Mouse (Mus musculus) midbrain, embryonic 16.5 days (tissue): ENCODE results near the gene Olfr273. TPM values are rescaled to one million over a fixed set of nuclear protein-coding genes. Genes with fewer than 3 reads are reported as not detected.
"Not testable (repeated sequence)": the region's sequence is repeated elsewhere in the genome, so short reads cannot be mapped to it uniquely, and the experiment has no call there.

Experiments
- ATAC-seq: fragments of 200-750 bp; cut with Nextera tagmentation; 2 replicates; pipeline ENCODE4 v1.8.0; 2017; ENCODE audit warnings: moderate TSS enrichment
- H3K27ac ChIP-seq: fragments of 300-500 bp; sonication (generic); 2 replicates; pipeline ENCODE4 v1.5.1; 2014; ENCODE audit warnings: mild to moderate bottlenecking, low read length, mixed read lengths
- H3K27me3 ChIP-seq: fragments of 300-500 bp; sonication (generic); 2 replicates; pipeline ENCODE4 v1.6.1; 2014; ENCODE audit warnings: low read depth, low read length, mixed read lengths; ENCODE audit not compliant: control insufficient read depth, insufficient read depth
- H3K36me3 ChIP-seq: fragments of 300-500 bp; sonication (generic); 2 replicates; pipeline ENCODE4 v1.6.1; 2014; ENCODE audit warnings: mild to moderate bottlenecking, low read length, moderate library complexity, mixed read lengths; ENCODE audit not compliant: control insufficient read depth, insufficient read depth
- H3K4me1 ChIP-seq: fragments of 300-500 bp; sonication (generic); 2 replicates; pipeline ENCODE4 v1.6.1; 2014; ENCODE audit warnings: mild to moderate bottlenecking, low read length, mixed read lengths; ENCODE audit not compliant: control insufficient read depth, insufficient read depth
- H3K4me2 ChIP-seq: fragments of 300-500 bp; sonication (generic); 2 replicates; pipeline ENCODE4 v1.6.1; 2014; ENCODE audit warnings: mild to moderate bottlenecking, low read length, mixed read lengths
- H3K4me3 ChIP-seq: fragments of 300-500 bp; sonication (generic); 2 replicates; pipeline ENCODE4 v1.5.1; 2014; ENCODE audit warnings: low read depth, mild to moderate bottlenecking, low read length, moderate library complexity, mixed read lengths
- H3K9ac ChIP-seq: fragments of 300-500 bp; sonication (generic); 2 replicates; pipeline ENCODE4 v1.6.1; 2014; ENCODE audit warnings: low read depth, low read length, mixed read lengths
- H3K9me3 ChIP-seq: fragments of 300-500 bp; sonication (generic); replicated peaks from 2 replicates; pipeline ENCODE4 v1.6.1; 2014; ENCODE audit warnings: mild to moderate bottlenecking, low read length, mixed read lengths; ENCODE audit not compliant: control insufficient read depth, poor library complexity, severe bottlenecking
- WGBS: fragments of 180-500 bp; shearing (Covaris S2); extraction: QIAGEN DNeasy Blood & Tissue Kit; methylation state at CpG from one replicate; pipeline ENCODE4 v1.1.7; 2014; 5-methylcytosine and 5-hydroxymethylcytosine counted together
- polyA plus RNA-seq: library from polyadenylated mRNA; unstranded; fragments of >200 nt; fragmentation: Nextera tagmentation; extraction: Ambion mirVana; gene quantifications from 2 replicates; pipeline ENCODE4 v1.2.1, GENCODE M21; 2015

The Olfr273 gene
- polyA plus RNA-seq = not detected in 2 replicates

- WGBS = 74% methylated on average over 1 of the region's 1 CpGs
- no peak within 1 kb of the TSS for H3K4me3 ChIP-seq
Observed at GRCm38 (mm10) chr4:52859136-52859535, at the start of gene Olfr273. TSS of gene Olfr273 (minus strand) at chr4:52859236.

DNA sequence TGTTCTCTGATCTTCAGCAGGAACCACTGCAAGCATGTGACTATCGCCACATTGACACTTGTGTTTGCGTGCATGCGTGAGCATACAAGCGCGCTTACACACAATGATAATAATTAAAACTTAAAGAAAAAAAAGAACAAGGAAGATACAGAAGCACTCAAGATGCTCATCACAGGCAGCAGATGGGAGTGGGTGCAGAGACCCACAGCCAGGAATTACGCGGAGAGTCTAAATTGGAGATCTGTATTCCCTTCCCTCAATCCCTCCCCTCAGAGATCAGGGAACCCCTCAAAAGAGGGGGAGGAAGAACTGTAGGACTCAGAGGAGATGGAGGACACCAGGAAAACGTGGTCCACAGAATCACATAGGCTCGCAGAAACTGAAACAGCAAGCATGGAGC is 5.1 kb upstream of the Olfr273 start:
- H3K9ac ChIP-seq = no peak overlapping the region

More at GRCm38 (mm10) chr4:52859136-52859535, at the start of gene Olfr273:
- Histone ChIP-seq H3K27ac (no peak within 1 kb of the TSS), H3K9ac (no peak within 1 kb of the TSS), H3K36me3 (no peaks in the 10 kb centered on the region), H3K27me3 (no peaks in the 10 kb centered on the region), H3K4me1 (no peaks in the 10 kb centered on the region), H3K9me3 (no peaks in the 10 kb centered on the region), H3K4me2 (no peak within 1 kb of the TSS)
- no peak for ATAC-seq

DNA sequence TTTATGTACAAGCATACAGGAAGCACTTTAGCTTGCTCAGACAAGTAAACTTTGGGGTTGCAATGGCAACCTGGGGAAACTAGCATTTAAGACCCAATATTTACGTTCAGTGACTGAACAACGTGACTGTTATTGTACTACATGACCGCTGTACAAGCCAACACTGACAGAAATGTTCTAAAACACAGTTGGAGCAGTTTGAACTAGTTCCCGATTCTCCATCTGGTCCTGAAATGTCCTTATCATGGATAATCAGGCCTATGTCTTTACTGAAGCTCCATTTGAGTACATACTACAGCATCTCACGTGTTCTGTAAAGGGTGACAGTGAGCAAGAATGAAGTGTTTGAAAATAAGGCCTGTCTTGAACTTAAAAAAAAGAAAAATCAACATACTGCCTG is 9.4 kb downstream of the Olfr273 start:
- Histone ChIP-seq H3K9me3 (no peaks in the 10 kb centered on the region), H3K9ac (no peak overlapping the region), H3K4me3 (no peak overlapping the region), H3K27ac (no peak overlapping the region), H3K4me1 (no peaks in the 10 kb centered on the region), H3K36me3 (no peaks in the 10 kb centered on the region), H3K4me2 (no peak overlapping the region), H3K27me3 (no peaks in the 10 kb centered on the region)
- 90% methylated on average over 5 of the region's 5 CpGs for WGBS
- no peak for ATAC-seq

More for the DNA sequence above, 5.1 kb upstream of the Olfr273 start:
- ATAC-seq = no peak
- no peak overlapping the region for H3K27ac ChIP-seq
- H3K36me3 ChIP-seq = no peaks in the 10 kb centered on the region
- H3K4me3 ChIP-seq = no peak overlapping the region
- H3K9me3 ChIP-seq = no peaks in the 10 kb centered on the region
- no peaks in the 10 kb centered on the region for H3K27me3 ChIP-seq
- WGBS = 94% methylated on average over 9 of the region's 9 CpGs
- H3K4me1 ChIP-seq = no peaks in the 10 kb centered on the region
- H3K4me2 ChIP-seq = no peak overlapping the region

GRCm38 (mm10) chr4:52849039-52849635 is 9.9 kb downstream of the Olfr273 start:
- no peaks in the 10 kb centered on the region for H3K9me3 ChIP-seq
- H3K4me2 ChIP-seq = no peak overlapping the region
- no peak overlapping the region for H3K9ac ChIP-seq
- H3K27me3 ChIP-seq = no peaks in the 10 kb centered on the region
- H3K27ac ChIP-seq = no peak overlapping the region
- no peak overlapping the region for H3K4me3 ChIP-seq
- WGBS = 54% methylated on average over 4 of the region's 4 CpGs
- no peak for ATAC-seq
- H3K36me3 ChIP-seq = no peaks in the 10 kb centered on the region
- H3K4me1 ChIP-seq = no peaks in the 10 kb centered on the region

GRCm38 (mm10) chr4:52845411-52845810 is 13.6 kb downstream of the Olfr273 start:
- not testable (repeated sequence) for H3K9ac ChIP-seq, H3K4me3 ChIP-seq, H3K27ac ChIP-seq, H3K4me1 ChIP-seq, H3K27me3 ChIP-seq, H3K36me3 ChIP-seq, H3K4me2 ChIP-seq, H3K9me3 ChIP-seq, ATAC-seq
- WGBS = 46% methylated on average over 1 of the region's 1 CpGs

DNA sequence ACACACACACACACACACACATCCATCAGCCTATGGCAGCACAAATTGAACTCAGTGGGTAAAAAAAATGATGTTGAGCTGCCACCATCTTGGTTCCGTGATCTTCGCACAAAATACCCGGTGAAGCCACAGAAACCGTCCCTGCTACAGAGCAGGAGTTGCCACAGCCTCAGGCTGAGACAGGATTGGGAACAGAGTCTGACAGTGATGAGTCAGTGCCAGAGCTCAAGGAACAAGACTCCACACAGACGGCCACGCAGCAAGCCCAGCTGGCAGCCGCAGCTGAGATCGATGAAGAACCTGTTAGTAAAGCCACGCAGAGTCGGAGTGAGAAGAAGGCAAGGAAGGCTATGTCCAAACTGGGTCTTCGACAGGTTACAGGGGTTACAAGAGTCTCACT is 37.7 kb downstream of the Olfr273 start:
- no peak overlapping the region for H3K4me3 ChIP-seq
- no peak for ATAC-seq
- H3K9me3 ChIP-seq = peaks cover 5% of the 10 kb centered on the region; the same call in 1 of the 2 replicates
- WGBS = 98% methylated on average over 11 of the region's 11 CpGs
- no peaks in the 10 kb centered on the region for H3K27me3 ChIP-seq
- no peak overlapping the region for H3K27ac ChIP-seq
- H3K9ac ChIP-seq = no peak overlapping the region
- no peaks in the 10 kb centered on the region for H3K4me1 ChIP-seq
- H3K4me2 ChIP-seq = no peak overlapping the region
- H3K36me3 ChIP-seq = no peaks in the 10 kb centered on the region

GRCm38 (mm10) chr4:52814304-52814703 is 44.7 kb downstream of the Olfr273 start, which contains the start of gene Olfr275:
TSS of gene Olfr275 (plus strand) at chr4:52814604.
- Histone ChIP-seq H3K4me1 (no peaks in the 10 kb centered on the region), H3K27ac (no peak within 1 kb of the TSS), H3K9ac (no peak within 1 kb of the TSS), H3K27me3 (no peaks in the 10 kb centered on the region), H3K4me3 (no peak within 1 kb of the TSS), H3K9me3 (no peaks in the 10 kb centered on the region), H3K36me3 (no peaks in the 10 kb centered on the region), H3K4me2 (no peak within 1 kb of the TSS)
- 81% methylated on average over 2 of the region's 2 CpGs for WGBS
- no peak for ATAC-seq

- 44% methylated on average over 2 of the region's 2 CpGs for WGBS
- Histone ChIP-seq H3K9ac (no peak overlapping the region), H3K4me3 (no peak overlapping the region), H3K9me3 (no peaks in the 10 kb centered on the region), H3K27me3 (no peaks in the 10 kb centered on the region), H3K4me2 (no peak overlapping the region), H3K4me1 (no peaks in the 10 kb centered on the region), H3K27ac (no peak overlapping the region), H3K36me3 (no peaks in the 10 kb centered on the region)
- no peak for ATAC-seq
Observed at GRCm38 (mm10) chr4:52811871-52812270, 47.2 kb downstream of the Olfr273 start.
